Mouse (Mus musculus) layer of hippocampus, adult 11-12 months (tissue): ENCODE results near the gene Gm43064.
A peak's percentile ranks its signal among the peaks of the same experiment; 100 is the strongest.
"Not testable (repeated sequence)": the region's sequence is repeated elsewhere in the genome, so short reads cannot be mapped to it uniquely, and the experiment has no call there.

ENCODE experiments used
- DNase-seq: peaks from one replicate; pipeline ENCODE4 v3.0.0; 2022; ENCODE audit warnings: low spot score

Gene Gm43064

GRCm38 (mm10) chr3:103801631-103802531 lies 7.5 kb upstream of the Gm43064 start:
- peak; percentile 82 for DNase-seq

GRCm38 (mm10) chr3:103802861-103803260 lies 6.5 kb upstream of the Gm43064 start:
- DNase-seq = peak; percentile 16

- DNase-seq = no peak
Observed at GRCm38 (mm10) chr3:103805671-103806070, 3.7 kb upstream of the Gm43064 start.

DNA sequence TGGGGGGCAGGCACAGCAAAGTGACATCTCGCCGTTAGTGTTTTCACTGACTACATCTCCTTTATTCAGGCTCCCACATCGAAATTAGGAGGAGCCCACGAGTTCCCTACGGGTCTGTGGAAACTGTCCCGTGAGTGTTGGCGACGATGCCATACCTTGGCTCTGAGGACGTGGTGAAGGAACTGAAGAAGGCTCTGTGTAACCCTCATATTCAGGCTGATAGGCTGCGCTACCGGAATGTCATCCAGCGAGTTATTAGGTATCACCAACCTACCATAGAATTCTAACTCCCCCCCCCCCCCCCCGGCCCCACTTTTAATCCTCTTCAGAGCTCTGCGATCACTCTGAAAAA lies 402 bp downstream of the Gm43064 start:
- DNase-seq = no peak

- no peak for DNase-seq
Observed at GRCm38 (mm10) chr3:103810967-103811366, 1.6 kb downstream of the Gm43064 start.

- no peak for DNase-seq
Observed at GRCm38 (mm10) chr3:103827548-103827947, 18.2 kb downstream of the Gm43064 start.

DNA sequence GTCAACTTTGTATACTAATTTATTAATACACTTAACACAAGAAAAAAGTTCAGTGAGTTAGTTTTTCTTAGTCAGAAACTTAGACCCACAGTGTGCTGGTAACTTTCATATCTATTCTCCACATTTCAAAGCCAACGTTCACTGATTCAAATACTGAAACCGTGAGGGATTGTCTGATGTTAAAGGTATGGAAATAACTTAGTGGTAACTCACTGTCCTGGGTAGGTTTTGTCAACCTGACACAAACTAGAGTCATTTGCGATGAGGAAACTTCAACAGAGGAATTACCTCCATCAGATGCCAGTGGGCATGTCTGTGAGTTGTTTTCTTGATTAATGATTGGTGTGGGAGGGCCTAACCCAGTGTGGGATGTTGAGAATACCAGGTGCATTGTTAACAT lies 19.7 kb downstream of the Gm43064 start:
- DNase-seq = no peak

- not testable (repeated sequence) for DNase-seq
Observed at GRCm38 (mm10) chr3:103830681-103831080, 21.3 kb downstream of the Gm43064 start.

- no peak for DNase-seq
Observed at GRCm38 (mm10) chr3:103831146-103831545, 21.8 kb downstream of the Gm43064 start.

DNA sequence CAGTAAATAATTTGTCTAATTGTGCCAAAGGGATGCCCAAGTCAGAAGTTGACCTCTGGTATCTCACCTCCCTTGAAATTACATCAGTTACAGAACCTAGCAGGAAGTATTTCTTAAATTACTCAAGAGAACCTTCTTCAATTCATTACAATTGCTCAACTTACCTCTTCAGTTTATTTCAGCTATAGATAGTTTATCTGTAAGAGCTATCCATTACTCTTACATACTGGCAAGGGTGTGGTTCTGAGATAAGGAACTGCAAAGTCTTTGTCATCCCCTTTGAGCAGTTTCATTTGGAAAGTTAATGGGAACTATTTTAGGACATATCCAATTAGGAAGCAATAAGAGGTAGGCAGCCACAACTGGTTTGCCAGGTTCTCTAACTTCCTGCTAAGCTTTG lies 23.1 kb downstream of the Gm43064 start, which contains the start of gene Bcl2l15:
Gene Bcl2l15, plus strand, starts transcription at position 176 of the 400 bp plus-strand sequence.
- DNase-seq = no peak

GRCm38 (mm10) chr3:103834001-103834400 lies 24.6 kb downstream of the Gm43064 start:
- no peak for DNase-seq

DNA sequence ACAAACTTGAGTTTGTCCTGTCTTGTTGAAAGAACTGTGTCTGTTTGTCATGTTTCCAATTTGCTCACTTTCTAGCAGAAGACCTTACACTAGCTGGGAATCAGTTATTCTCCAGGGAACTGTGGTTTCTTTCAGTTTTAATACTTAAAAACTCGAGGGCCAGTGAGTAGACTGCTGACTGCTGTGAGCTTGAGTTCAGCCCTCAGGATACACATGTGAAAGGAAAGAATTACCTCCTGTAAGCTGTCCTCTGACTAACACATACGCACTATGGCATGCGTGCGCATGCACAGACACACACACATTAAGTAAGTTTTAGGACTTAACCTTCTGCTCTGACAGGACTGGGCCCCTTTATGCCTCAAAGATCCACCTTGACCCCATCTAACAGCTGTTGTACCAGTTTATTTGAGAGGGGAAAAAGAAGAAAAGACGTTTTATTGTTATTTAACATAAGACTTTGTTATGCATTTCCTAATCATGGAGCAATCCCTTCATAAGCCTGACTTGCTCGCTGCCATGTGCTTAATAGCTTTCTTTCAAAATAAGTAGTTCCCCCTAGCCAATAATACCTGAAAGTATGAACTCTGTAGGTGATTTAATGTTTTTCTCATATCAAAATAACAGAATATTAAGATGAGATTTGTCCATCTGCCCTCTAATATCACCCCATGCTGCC lies 26.0 kb downstream of the Gm43064 start:
- DNase-seq = no peak

GRCm38 (mm10) chr3:103835951-103836310 lies 26.6 kb downstream of the Gm43064 start:
- DNase-seq = no peak

GRCm38 (mm10) chr3:103836453-103836852 lies 27.1 kb downstream of the Gm43064 start:
- DNase-seq = no peak

DNA sequence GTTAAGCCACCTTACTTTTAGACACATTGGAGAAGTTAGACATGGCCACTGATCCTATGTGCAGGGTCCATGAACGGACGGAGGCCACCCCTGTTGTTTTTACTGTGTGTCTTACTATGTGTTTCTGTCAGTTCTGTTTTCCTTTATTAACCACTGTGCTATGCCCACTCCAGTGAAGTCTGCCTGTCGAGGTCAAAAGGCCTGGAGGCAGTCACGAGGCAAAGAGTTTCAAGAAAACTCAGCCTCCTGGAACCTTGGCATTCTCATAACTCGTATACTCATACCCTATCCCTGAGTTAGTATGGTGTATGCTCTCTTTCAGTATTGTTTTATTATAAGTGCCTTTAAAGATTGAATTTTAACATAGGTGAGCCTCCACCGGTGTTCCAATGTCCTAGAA lies 30.3 kb downstream of the Gm43064 start:
- DNase-seq = no peak

DNA sequence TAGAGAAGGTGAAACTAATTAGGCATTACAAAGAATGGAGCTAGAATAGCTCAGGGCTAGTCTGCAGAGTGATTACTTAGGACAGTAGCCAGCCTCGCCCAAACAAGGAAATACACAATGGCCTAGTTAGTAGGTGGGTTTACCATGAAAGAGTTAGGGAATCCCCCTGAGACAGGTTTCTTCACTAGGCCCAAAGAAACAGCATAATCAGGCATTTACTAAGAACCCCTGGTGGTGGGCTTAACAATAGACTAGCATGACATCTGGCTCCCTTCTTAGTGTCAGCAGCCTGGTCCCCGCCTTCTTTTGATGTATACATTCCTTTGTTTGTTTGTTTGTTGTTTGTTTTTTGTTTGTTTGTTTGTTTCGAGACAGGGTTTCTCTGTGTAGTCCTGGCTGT lies 30.8 kb downstream of the Gm43064 start:
- DNase-seq = not testable (repeated sequence)

- DNase-seq = not testable (repeated sequence)
Observed at GRCm38 (mm10) chr3:103840946-103841345, 31.6 kb downstream of the Gm43064 start.

DNA sequence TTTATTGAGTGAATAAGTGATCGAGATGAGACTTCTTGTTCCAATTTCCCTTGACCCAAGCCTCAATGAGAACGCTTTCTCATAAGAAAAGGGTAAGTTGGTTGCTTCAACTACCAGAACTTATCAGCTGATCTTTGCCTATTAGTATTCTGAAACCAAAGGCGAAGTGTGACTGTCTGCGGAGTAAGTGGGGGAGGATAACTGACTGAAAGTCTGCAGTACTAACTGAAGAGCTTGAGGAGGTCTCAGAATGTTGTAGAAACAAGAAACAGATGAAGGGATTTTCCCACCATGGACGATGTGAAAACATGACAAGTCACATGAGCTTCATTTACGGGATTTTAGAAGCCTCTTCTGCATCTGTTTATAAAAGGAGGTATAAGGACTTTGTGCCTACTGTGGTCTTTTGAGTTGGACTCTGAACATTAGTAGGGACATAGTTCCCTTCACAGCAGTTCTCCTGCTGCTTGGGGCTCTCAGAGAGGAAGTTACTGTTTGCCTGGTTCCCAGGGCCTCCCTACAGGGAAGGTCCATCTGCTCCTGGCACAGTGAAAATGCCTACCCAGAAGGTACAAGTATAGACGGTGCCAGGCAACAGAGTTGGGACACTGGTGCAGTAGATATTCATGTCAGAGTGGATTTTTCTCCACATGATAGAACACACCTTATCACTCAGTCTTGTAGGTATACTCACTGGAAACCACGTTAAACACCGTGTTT lies 41.4 kb downstream of the Gm43064 start:
- peak; percentile 42 for DNase-seq

DNA sequence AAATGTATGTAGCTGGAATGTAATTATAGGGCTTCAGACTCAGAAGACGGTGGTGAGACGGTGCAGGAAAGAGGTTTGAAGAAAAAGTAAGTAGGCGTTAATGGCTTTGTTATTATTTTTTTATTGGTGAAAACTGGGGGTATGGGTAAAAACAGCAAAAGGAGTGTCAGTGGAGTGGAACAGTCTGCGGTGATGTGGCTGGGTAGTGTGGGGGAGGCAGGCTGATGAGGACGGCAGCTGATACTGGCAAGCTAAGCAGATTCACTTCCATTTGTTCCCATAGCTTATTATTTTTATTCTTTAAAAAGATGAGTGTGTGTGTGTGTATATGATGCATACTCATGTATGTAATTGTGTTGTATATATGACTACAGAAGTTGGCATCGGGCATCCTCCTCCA lies 42.1 kb downstream of the Gm43064 start:
- peak; percentile 24 for DNase-seq

DNA sequence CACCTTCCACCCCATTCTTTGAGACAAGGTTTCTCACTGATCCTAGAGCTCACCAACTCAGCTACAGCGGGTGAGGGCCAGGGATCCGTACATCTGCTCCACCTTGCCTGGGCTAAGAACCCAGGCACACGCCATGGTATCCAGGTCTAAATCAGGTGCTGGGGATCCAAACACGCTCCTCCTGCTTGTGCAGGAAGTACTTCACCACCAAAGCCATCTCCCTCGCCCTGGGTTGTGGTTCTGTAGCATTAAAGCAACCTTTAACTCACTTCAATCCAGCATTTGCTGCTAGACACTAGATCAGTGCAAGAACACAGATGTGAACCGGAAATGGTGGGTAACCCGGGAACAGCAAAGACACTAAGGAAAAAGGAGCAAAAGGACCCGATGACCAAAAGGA lies 42.5 kb downstream of the Gm43064 start:
- DNase-seq = no peak

GRCm38 (mm10) chr3:103852565-103853299 lies 43.4 kb downstream of the Gm43064 start:
- DNase-seq = peak; percentile 61

GRCm38 (mm10) chr3:103853804-103854203 lies 44.4 kb downstream of the Gm43064 start:
- no peak for DNase-seq
